Mouse (Mus musculus) thymus, adult 2 months (tissue): ENCODE measurements around the gene Iqcd.

Experiments
- CTCF ChIP-seq: fragments of 200-500 bp; IDR thresholded peaks from 2 replicates; pipeline ENCODE4 v1.5.1; 2012; ENCODE audit warnings: mild to moderate bottlenecking, control low read depth, low read length, moderate library complexity, borderline replicate concordance; ENCODE audit not compliant: control insufficient read depth, poor library complexity, insufficient read depth; ENCODE audit errors: extremely low read depth
- POLR2A ChIP-seq: fragments of 200-500 bp; IDR thresholded peaks from 2 replicates; pipeline ENCODE4 v1.6.1; 2012; ENCODE audit warnings: mild to moderate bottlenecking, low read length, control low read depth, moderate library complexity; ENCODE audit not compliant: control insufficient read depth, poor library complexity, insufficient read depth; ENCODE audit errors: extremely low read depth

- TF ChIP-seq CTCF (no peak), POLR2A (no peak)
Measured at GRCm38 (mm10) chr5:120560129-120560615, 28.6 kb upstream of the Iqcd start.
